Mouse (Mus musculus) gastrocnemius, adult 8-10 months (tissue): ENCODE results near the gene Prdm16. TPM values are rescaled to one million over a fixed set of nuclear protein-coding genes. Genes with fewer than 3 reads are reported as not detected.
A peak's percentile ranks its signal among the peaks of the same experiment; 100 is the strongest.

Experiments used
- DNase-seq, 2 experiments: peaks; one replicate each; pipeline ENCODE4 v3.0.0; 2022; ENCODE audit warnings: low spot score in 2 of 2
- total RNA-seq, 4 experiments: library from RNA; stranded (reverse); gene quantifications; 2 replicates each; pipeline ENCODE4 v1.2.4; 2022

The Prdm16 gene
- total RNA-seq: 1 to 10 TPM in 3 of 4 experiments, under 1 TPM in 1; 0.73 to 3.1 (median 1.4) TPM

DNA sequence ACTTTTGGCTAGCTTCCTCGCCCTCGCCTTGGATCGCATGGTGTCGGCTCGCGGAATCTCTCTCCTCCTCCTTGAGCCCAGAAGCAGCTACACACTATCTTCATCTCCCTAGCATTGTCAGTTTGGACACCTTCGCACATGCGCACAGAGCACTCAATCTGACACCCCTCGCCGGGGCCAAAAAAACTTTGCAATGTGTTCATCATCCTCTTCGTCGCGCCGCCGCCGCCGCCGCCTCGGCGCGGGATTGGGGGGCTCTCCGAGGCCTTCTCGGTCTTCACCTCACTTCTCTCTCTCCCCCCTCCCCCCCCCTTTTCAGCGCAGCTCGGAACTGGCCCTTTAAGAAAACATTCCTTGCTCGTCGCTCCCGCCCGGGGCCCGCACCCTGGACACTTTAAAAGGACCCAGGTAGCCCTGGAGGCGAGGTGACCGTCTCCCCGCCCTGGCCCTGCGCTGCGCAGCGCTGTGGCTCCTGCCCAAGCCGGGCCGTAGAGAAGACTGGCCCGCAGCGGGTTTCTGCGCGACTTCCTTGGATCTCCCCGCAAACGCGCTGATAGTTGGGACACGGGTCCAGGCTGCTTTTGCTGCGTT, at the start of gene Prdm16:
TSS of gene Prdm16 (minus strand) at position 153 of the 591 bp plus-strand sequence.
- DNase-seq: no peak

DNA sequence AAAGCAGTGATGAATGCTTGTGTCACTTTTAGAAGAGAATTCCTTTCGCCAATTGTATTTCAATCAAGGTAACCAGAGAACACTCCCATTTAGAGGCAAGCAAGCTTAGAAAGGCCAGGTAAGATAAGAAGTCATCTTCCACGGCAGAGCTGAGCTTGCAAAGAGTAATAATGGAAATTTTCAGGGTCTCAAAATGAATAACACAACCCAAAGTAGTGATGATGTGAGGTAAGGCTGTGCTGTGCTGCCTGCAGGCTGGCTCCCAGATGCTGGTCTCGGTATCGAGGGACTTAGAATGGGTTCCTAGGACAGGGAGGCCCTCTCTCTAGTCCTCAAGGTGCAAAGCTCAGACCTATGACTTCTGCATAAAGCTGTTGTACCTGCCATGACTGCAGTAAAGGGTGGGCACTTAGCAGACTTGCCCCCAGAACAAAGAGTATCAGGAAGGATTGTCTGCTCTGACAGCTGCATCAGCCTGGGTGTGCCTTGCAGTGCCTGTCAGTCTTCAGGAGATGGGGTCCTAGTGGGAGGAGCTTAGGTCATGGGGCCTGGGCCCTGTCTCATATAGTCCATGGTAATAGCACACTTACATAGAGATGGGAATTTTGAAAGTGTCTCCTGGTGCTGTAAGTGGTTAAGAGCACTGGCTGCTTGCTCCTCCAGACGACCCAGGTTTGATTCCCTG, 46.5 kb upstream of the Prdm16 start:
- DNase-seq: no peak

DNA sequence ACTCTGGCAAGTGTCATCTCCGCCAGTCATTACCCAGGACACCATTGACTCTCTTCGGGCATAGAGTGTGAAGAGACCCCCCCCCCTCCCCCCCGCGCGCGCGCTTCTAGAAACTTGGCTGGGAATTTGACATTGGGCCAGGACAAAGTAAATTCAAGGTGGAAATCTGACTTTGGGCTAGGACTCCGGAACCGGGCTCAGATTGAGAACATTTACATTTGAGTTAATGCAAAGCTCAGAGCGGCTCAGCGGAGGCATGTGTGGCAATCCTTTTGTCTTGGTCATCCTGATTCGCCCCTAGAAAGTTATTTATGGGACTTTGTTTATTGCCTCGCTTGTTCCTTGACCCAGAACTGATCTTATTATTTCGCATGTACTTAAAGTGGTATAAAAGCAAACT, 45.6 kb upstream of the Prdm16 start:
- DNase-seq: no peak

DNA sequence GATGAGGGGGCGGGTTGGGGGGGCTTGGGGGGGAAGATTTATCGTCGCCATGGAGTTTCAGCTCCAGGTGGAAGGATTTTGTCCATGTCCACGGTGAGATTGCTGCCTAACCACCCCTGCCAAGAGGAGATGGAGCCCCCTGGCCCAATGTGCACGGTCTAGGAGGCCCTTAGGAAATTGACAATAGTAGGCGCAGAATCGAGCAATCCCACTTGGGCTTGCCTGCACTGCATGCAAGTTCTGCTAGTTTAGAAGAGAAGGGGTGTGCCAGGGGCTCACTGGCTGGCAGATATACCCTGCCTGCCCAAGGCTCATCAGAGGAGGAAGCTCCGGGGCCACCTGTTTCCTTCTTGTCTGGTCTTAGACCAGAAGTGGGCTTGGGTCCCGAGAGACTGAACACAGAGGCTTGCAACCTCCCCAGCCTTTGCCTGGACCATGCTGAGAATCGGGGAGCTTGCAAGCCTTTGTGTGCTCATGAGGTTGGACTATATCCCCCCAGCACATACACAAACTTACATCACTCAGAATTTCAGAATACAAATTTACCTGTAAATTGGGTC, 38.8 kb upstream of the Prdm16 start:
- DNase-seq: no peak

DNA sequence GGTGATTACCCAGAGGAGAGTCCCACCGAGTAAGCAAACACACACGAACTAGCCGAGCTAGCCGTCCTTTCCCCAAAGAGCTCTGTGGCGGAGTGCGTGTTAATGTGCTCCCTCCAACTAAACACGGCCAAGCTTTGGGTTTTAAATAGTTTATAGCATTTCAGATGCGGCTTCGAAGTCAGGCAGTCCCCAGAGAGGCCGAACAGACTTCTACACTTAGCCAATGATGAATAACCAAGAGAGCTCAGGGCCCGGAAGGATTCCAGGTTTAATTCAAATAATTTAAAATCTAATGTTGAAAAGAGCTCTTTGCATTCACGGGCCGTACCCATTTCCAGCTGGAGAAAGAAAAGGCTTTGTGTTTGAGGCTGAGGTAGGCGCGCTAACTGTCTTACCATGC, 38.3 kb upstream of the Prdm16 start:
- DNase-seq: no peak

DNA sequence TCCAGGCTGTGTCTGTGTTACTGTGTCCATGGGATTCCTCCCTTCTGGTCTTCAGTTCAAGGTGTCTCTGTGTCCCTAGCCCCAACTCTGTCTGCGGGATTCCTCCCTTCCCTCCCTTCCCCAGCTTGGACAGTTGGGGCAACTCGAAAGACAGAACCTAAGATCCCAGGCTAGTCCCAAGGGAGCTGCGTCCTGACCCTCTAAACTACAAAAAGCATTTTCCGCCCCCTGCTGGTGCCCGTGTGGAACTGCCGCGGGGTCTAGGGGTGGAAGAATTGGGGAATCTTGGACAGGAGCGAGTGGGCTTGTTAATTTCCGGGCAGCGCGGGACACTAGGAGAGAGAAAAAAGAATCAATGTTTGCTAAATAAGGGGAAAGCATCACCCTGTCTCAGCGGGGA, 37.9 kb upstream of the Prdm16 start:
- DNase-seq: peak; percentile 27 to 38

DNA sequence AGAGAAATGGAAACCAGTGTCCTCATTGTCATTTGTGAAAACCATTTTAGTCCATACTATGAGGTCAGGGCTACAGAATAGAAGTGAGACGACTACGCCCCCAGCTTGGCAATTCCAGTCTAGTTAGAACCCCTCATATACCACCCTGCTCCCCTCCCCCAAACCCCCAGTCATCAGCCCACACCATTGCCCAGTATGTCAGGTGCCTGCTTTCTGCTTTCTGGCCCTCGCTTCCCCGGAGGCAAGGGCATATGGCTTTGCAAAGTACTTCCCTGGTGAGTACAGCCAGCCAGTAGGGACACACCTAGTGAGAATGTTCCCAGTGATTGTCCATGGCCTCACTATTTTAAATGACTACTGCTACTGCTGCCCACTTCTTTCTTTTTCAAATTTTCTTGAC, 37.3 kb upstream of the Prdm16 start:
- DNase-seq: no peak

DNA sequence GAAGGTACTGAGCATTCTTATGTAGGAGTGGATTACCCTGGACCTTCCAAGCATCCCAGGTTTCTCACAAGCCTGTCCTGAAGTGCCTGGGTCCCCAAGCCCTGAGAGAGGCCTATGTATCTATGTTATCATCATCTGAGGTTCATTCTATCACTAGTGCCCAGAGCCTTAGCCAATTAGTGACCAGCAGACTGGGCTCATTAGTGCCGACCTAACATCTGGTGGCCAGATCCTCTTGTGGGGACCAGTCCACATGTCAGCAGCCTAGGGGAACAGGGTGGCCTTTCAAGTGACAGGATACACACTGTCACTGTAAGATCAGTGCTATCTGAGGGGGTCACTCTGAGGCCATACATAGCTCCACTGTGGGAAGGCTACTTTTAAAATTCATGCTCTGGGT, 35.4 kb upstream of the Prdm16 start:
- no peak for DNase-seq

DNA sequence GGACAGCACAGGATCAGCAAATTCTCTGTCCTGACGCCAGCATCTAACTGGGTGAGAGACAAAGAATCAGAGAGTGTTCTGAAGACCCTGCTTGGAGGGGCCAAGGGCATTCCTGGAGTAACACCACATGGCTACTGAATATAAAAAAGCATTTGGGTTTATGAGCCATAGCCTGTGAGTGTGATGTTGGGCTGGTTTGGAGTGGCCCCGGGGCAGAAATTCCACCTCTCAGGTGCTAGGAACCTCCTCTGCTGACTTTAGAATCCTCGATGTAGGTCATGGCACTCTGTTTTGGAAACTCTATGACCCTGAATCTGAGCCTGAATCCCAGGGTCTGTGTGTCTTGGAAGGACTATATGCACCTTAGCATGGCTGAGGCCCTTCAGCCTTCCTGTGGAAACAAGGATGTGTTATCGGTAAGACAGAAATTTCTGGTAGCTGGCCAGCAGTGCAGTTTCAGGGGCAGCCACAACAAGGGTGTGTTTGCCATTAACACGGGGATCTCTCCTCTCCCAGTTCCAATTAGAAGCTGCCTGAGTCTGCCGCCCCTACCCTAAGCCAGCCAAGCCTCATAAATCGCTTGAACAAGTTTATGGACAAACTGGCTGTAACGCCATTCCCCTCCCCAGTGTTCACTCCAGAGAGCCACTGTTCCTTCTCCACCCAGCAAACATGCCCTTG, 34.7 kb upstream of the Prdm16 start:
- DNase-seq: no peak

DNA sequence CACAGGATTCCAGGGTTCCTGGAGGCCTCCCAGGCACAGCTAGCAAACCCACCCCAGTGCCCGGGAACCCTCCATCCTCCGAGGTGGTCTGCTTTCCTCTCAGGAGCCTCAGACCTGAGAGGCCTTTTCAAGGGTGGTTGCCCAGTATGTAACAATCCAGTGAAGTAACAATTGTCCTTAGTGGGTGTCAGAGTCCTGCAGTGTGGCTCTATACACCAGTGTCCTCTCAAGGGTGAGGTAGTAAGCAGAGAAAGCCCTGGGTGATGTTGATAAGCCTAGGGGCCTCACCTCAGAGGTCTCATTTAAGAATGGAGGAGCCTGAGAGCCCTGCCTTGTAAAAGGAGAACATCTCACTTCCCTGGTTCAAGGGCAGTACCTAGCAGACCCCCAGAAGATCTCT, 31.1 kb upstream of the Prdm16 start, which contains the start of gene Actrt2:
TSS of gene Actrt2 (minus strand) at position 101 of the 400 bp plus-strand sequence.
- DNase-seq: no peak

DNA sequence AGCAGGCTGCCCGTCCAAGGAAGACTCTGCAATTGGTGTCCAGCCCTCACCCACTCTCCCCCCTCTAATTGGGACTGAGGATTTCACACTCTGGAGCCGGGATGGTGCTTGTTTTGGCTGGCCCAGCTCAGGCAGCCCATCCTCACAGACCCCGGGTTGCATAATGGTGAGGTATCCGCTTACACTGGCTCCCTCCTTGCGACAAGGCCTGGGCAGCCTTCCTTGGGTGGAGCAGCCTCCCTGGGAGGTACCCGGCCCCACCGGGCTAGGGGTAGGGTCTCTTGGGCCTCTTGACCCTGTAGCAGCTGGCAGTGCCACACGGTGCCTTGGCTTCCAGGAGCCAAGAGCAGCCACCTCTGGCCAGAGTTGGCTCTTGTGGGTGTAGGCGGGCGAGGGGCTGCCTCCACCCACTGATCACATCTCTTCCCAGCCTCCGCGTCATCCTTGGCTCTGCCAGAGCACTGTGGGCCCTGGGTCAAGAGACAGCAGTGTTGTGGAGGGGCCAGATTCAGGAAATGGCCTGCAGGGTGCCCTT, 26.1 kb upstream of the Prdm16 start:
- DNase-seq: peak; percentile 13 to 23

DNA sequence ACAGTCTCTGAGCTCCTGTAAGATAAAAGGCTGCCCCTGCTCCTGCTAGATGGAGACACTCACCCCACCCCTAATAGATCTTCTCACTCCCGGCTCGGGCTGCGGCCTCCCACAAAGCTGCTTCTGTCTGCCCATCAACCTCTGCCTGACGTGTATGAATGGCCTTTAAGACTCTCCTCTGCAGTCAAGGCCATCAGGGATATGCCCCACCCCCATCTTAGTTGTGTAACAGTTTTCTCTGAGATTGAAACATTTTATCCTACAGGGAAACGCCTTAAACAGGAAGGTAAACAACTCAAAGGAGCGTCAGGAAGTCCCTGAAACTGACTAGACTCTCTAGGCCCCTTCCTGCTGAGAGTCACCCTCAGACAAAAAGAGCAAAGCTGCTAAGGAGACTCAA, 24.6 kb upstream of the Prdm16 start:
- no peak for DNase-seq

DNA sequence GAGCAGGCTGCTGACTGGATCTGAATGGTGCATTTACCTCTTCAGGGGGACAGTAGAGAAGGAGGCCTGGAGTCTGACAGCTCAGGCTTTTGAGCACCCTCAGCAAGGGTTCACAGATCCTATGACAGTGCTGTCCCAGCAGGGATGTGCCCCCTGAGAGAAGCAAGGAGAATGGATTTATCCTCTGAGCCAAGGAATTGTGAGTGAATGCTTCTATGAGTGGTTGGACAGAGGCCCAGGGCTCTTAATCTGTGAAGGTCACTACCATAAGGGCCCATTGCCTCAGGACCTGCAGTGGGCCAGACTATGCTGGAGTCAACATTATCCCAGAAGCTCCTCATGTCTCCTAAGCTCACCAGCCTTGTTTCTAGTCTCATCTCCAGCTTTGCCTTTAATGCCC, 23.4 kb upstream of the Prdm16 start:
- DNase-seq: no peak

DNA sequence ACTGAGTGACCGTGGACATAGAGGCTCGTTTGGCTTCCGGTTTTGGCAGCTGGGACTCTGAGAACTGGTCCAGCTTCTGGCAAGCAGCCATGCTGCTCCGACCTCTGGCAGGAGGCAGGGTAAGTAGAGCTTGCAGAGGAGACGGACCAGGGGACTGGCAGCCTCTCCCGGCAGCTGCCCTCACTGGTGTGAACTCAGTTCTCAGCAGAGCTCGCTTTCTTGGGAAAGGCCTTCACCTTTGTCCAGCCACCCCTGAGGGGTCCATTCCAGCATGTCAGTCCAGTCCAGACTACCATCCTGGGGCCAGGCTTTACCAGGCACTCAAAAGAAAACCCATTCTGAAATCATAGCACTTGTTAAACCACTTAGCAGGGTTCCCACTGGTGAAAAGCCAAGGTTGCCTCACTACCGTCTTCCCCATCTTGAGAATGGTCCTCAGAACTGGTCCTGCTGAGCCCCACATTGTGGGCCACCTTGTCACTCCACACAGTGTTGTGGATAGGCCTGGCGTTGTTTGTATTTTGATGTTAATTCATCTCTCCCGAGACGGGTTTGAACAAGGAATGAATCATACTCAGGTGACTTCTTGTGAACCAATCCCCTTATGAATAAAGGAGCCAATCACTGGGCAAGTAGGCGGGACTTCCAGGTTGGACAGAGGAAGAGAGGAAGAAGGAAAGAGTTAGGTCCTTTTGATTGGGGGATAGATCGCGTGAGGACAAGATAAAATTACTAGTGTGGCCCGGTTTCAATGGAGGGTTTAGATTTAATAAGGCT, 18.6 kb upstream of the Prdm16 start:
- peak in 1 of 2 experiments; percentile 41 for DNase-seq

DNA sequence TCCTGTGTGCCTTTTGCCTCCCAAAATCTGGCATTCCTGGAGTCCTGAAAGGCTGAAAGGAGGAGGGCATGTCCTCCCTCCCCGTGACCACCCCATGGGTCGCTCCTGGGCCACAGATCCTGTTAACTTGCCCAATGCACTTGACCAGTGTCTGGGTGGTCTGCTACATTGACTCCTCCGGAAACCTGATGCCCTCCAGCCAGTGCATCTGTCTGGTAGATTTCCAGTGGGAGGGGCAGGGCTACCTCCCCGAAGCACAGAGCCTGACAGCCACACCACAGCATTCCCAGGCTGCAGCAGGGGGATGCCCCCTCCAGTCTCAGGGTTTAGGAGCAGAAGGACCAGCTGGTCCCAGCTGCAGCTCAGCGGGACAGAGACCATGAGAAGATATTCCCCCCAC, 15.8 kb upstream of the Prdm16 start:
- no peak for DNase-seq

DNA sequence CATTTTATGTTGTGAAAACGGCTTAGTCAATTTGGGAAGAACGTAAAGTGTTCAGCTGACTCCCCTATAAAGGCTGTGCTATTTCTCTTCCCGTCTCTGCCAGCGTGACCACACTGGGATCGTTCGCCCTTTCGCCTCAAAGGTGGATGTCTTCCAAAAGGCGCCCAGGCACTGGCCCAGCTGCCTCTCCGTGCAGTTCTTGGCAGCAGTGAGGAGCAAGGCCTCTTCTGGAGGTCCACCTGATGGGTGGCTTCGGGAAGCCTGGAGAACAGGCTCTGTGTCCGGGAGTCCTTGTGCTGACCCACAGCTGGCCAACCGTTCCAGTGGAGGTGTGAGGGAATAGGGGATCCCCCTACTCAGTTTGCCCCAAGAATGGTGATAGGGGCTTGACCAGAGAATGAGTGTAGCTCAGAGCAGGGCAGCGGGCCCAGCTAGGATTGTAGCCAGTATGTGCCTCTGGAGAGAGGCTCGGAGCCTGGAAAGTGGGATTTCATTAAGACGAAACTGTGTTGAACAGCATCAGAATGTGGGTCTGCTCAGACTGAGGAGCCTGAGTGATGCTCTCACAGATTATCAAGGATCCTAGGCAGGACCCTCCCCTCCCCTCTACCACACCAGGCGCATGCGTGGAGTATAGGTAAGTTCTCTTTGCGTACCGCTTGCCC, 12.5 kb upstream of the Prdm16 start:
- DNase-seq: peak in 1 of 2 experiments; percentile 47

DNA sequence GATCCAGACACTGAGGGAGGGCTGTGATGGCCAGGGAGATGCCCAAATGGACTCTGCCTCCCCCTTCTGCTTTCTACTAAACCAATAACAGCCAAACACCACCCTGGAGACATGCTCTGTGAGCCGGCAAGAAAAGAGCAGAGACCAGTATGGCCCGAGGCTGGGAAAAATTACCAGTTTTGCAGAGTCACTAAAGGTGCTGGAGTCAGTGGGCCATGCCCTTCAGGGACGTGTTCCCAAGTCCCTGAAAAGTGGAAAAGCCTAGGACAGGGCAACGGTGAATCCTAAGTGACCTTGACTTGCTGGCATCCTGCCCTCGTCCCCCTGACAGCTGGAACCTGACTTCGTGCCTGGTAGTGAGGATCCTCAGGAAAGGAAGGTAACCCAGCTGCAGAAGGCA, 5.8 kb upstream of the Prdm16 start:
- DNase-seq: no peak

DNA sequence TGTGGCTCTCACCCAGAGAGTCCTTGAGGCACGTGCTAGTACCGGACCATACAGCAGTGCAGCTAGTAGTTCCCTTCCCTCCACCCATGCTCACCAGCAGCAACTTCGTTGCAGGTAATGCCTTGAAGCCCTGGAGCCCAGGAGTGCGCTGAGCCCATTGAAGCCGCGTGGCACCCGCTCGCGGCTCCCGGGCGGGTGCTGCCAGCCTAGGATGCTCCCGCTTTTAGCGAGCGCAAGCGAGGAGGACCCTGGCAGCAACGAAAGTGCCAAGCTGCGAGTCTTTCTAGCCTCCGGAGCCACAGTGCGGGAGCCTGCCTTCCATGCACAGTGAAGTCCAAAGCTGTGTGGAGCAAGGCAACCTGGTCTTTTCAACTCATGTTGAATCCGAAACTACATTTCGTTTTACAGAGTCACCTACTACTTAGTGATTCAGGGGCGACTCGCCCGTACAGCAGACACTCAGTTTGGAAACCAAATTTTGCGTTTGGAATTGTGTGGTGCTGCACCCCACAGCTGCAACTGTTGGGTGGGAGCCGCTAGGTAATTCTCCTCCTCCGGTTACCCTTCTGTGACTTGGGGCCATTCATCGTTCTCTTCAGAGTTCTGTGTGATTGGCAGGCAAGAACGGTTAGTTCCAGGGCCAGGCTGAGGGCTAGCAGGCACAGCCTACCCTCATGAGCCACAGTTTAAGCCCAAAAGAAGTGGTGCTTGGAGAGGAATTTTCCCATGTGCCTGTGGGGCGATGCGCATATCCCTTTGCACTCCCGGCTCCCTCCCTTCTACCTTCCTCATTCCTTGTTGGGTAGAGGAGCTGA, 4.8 kb upstream of the Prdm16 start:
- DNase-seq: no peak

DNA sequence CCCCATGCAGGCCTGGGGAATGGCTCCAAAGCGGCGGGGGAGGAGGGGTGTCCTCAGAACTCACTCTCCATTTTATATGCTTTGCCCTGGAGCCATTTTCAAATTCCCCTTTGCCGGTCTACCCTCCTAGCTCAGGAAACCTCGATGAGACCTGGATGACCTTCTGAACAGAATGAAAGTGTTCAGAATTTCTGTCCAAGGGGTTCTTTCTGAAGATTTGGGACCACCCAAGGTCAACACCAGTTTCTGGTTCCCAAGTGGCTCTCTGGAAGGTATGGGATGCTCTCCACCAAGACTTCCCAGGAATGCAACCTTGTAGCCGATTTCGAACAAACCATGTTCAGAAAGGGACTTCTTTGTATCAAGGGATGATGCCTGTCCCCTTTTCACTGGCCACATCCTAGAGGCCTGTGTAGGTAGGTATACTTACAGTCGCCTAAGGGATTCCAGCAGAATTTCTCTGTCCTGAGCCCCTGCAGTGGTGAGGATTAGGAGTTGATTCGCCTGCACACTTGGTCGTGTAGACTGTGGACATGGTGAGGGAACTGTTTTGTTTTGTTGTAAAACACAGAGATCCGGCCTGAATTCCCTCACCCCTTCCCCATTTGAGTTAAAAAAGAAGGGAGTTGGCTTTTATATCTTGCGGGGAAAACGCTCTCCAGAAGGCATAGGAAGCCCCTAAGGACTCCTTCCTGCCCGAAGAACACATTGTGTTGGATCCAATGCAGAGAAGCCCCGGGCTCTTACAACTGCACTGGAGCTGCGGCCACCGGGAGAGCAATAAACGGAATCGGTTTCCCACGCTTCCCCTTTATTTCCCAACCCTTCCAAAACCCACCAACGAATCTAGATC, 4.0 kb upstream of the Prdm16 start:
- DNase-seq: no peak
